Mouse (Mus musculus): ENCODE measurements at regions not wholly inside any gene's neighbourhood (a gene's known extent, or its start where the extent isn't known, plus 50 kb on each side); places are given as distances from the start of the nearest gene placed in this dataset.

GRCm38 (mm10) chr16:87220611-87221010 lies 133.4 kb upstream of the N6amt1 start:
- no peak for TF ChIP-seq CTCF (IDR thresholded peaks at IDR 0.05; ENCODE audit: borderline replicate concordance, insufficient read depth, low read depth, low read length)
- no peak for TF ChIP-seq POLR2A (IDR thresholded peaks at IDR 0.05; ENCODE audit: borderline replicate concordance, insufficient read depth, low read length)
